Mouse (Mus musculus) retina, postnatal 1 day (tissue): ENCODE results near the gene Tubgcp2.

ENCODE experiments used
- DNase-seq: peaks from one replicate; pipeline ENCODE4 v3.0.0-alpha.2; 2012

The Tubgcp2 gene

DNA sequence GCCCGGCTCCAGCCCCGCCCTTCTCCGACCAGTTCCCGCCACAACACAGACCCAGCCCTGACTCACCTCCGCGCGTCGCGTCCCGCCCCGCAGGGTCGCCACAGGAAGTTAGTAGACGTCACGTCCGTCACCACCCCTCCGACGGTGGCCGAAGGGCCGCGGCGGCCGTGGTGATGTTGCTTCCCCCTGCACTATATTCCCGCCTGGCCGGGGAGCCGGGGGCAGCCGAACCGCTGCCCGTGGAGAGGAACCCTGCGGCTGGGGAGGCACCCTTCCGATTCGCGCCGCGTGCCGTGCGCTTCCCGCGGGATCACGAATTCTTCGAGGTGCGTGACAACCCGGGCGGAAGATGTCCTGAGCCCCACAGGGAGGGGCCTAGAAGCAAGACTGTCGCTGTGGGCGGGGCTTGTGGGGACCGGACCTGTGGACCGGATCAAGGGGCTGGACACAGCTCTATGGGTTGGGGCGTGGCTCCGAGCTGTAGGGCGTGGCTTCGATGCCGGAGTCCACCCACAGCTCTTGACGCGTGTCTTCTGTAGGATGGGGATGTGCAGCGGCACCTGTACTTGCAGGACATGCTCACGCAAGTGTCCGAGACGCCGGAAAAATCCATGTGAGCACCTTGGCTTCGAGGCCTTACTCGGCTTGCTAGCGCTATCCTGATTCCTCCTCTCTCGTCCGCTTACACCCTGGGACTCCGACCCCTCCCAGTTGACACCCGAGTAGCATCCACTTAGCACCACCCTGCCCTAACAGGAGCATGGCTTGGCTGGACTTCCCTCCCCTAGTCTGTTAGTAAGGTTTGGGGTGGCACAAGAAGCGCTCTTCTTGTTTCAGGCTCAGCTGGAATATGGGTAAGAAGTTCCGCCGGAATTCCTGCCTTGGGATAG, at the start of gene Tubgcp2, which contains the start of gene Zfp511:
Gene Tubgcp2, minus strand, starts transcription at position 389 of the 890 bp plus-strand sequence.
Gene Zfp511, plus strand, starts transcription at position 111 of the 890 bp plus-strand sequence.
- DNase-seq, result peak; percentile 96

DNA sequence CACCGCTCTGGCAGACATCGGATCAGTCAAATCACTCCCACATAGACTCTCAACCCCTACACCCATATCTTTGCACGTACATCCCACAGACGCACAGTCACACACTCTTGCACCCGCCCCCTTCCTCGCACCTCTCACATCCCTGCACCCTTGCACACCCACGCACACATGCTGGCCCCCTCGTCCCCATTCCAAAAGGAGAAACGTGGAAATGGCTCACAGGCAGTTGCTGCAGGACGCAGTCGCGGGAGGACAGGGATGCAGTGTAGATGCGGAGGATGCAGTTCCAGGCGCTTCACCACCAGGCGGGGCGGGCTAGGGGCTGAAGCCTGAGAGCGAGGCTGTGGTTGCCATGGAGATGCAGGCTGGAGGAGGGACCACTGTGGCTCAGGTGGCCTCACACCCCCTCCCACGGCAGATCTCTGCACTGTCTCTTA, 45.8 kb upstream of the Tubgcp2 start, which contains the start of gene Caly:
Gene Caly, minus strand, starts transcription at position 307 of the 437 bp plus-strand sequence.
- DNase-seq, result peak; percentile 88

DNA sequence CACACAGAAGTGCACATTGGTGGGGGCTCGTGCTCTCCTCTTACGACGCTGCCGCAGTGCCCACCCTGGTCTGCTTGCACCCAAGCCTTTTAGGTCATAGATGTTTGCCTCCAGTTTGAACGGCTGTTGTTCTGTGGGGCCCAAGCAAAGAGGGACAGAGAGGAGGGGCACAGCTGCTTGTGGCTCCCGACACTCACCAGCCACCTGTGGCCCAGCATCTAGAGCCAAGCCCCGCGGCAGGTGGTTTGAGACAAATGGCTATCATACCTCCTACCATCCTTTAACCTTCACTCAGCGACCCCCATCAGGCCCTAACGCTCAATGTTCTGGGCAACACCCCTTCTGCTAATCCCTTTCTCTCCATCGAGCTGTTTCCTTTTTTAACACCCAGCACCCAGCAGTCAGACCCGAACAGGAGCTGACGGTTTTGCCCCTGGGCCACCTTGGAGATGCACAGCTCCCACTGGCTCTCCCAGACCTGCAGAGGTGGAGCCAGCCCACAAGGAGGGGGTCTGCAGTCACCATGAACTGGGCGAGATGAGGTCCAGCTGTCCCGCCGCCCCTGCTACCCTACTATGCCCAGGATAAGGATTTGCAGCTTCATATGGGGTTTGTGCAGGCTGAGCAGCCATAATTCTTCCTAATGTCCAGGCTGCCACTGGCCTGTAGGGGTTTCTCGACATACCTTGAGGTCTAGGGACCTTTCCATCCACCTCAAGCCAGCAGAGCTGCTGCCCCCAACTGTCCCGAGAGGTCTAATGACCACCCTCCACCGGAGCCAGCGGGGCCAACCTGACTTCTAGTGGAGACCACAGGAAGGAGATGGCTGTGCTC, 45.2 kb upstream of the Tubgcp2 start:
- peak; percentile 33 for DNase-seq

DNA sequence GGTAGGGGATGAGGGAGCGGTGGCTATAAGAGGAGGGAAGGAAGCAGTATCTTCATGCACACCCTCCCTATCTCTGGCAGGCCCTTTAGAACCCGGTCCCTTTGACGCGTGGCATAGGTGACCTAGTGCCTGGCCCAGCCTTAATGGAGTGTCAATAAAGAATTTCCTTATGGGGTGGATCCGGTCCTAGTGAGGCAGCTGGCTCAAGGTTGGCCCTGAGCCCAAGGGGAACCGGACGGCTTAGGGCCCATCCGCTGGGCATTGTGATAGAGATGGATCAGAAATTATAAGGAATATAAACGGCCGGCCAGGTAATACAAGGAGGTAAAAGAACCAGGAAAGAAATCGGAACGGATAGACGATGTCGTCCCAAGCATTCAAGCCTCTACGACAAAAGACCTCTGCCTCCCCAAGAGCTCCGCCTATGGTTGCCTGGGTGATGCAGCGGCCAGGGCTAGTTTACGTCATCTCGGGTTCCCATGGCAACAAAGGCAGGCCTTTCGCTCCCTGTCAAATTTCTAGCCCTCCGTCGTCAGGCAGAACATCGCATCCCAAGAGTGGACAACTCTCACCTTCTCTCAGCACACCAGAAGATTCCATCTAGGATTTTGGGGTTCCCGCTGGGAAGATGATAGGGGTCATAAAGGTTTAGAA, 44.2 kb upstream of the Tubgcp2 start:
- DNase-seq, result peak; percentile 93

GRCm38 (mm10) chr7:140078711-140079110, 42.2 kb upstream of the Tubgcp2 start:
- DNase-seq, result peak; percentile 87

GRCm38 (mm10) chr7:140077698-140078097, 41.2 kb upstream of the Tubgcp2 start:
- DNase-seq, result no peak

DNA sequence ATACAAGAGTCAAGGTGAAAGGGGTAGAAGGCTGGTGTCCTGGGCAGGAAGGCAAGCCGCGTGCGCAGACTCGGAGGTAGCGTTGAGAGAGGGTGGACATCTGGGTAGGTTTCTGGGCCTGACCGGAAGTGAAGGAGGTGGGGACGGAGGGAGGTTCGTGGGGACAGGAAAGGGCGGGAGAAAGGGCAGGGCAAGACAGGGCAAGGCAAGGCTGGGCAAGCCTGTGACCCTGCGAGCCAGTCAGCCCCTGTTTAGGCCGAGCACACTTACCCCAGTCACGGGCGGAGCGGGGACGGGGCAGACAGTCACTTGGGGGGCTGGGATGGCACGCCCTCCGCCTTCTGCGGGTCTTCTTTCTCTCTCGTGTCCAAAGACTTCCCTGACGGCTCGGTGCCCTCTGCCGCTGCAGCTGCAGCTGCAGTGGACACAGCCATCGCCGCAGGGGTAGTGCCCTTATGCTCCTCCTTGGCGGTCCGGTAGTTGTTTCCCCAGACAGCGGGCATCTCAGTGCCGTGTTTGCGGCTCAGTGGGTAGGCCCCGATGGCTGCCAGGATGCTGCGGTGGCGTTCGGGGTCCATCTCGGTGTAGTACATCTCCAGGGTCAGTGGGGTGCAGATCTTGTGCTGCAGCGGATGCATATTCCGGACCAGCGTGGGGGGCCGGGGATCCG, 33.7 kb upstream of the Tubgcp2 start:
- DNase-seq, result peak; percentile 35

- no peak for DNase-seq
These were observed 30.9 kb upstream of the Tubgcp2 start for GRCm38 (mm10) chr7:140067397-140067796.

GRCm38 (mm10) chr7:140063092-140063491, 26.6 kb upstream of the Tubgcp2 start:
- DNase-seq, result peak; percentile 88

DNA sequence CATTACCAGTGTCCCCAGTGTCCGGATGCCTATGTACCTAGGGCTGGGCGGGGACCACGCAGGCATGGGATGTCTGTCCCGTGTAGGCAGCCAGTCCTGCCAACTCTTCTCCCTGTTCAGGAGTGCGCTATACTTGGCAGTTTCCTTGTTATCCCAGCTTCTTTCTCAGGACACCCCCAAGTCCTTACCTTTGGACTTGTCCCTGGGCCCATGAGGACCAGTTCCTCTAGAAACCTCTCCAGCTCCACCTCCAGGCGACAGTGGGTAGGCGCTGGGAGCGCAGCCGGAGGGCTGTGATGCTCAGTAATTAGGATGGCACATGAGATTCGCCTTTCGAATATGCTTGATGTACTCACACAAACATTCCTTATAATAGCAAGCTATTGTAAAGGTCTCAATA, 25.8 kb upstream of the Tubgcp2 start:
- peak; percentile 59 for DNase-seq

GRCm38 (mm10) chr7:140061832-140062130, 25.3 kb upstream of the Tubgcp2 start:
- no peak for DNase-seq

DNA sequence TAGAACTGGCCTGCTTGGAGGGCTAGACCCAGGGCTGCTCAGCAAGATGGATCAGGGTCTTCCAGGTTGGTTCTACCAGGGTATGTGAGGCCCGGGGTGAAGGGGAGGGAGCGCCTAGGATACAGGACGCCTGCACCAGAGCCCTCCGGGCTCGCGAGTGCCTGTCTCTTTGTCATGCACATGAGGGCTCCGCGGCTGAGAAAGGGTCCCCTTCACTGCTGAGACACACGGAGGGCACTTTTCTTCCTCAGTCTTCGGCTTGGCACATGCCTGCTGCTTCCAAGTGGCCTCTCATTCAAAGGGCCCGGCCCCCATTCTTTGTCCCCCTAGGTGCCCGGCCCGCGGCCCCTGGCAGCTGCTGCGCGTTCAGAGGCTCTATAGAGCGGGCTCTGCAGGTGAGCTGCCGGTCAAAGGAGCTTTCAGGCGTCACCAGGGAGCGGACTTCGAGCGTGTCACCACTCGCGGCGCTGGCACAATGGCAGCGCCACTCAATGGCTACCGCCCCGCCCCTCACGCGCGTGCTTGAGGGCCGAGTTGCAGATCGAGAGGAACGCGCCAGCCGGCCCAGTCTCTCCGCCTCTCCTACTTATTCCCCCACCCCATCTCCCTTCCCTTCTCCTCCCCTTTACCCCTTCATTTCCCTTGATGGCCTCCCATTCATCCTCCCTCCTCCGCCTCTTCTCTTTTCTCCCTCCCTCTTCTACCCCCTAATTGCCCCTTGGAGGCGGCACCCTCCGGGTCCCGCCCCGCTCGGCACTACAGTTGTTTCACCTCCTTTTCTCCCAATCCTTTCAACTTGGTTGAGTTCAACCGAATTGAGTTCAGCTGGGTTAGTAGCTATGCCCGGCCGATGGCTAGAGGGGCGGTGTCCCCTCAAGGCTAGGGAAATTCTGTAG, 24.7 kb upstream of the Tubgcp2 start:
- peak; percentile 79 for DNase-seq

- peak; percentile 78 for DNase-seq
These were observed 23.1 kb upstream of the Tubgcp2 start for GRCm38 (mm10) chr7:140059601-140060000.

DNA sequence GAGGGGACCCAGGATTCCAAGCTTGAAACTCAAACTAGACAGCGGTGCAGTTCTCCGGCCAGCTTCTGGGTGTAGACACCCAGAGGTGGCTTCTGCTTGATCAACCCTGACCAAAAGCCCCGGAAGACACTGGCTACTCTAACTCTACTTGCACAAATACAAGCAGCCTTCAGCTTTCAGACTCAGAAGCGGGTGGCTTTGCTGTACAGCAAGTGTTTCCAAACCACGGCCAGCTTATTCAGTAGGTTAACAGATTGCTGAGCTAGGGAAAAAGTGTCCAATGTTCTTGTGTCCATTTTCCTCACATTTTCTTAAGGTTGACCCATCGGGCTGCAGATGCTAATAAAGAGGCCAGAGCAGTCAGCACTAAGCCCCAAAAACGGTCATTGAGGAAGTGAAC, 22.1 kb upstream of the Tubgcp2 start:
- no peak for DNase-seq

DNA sequence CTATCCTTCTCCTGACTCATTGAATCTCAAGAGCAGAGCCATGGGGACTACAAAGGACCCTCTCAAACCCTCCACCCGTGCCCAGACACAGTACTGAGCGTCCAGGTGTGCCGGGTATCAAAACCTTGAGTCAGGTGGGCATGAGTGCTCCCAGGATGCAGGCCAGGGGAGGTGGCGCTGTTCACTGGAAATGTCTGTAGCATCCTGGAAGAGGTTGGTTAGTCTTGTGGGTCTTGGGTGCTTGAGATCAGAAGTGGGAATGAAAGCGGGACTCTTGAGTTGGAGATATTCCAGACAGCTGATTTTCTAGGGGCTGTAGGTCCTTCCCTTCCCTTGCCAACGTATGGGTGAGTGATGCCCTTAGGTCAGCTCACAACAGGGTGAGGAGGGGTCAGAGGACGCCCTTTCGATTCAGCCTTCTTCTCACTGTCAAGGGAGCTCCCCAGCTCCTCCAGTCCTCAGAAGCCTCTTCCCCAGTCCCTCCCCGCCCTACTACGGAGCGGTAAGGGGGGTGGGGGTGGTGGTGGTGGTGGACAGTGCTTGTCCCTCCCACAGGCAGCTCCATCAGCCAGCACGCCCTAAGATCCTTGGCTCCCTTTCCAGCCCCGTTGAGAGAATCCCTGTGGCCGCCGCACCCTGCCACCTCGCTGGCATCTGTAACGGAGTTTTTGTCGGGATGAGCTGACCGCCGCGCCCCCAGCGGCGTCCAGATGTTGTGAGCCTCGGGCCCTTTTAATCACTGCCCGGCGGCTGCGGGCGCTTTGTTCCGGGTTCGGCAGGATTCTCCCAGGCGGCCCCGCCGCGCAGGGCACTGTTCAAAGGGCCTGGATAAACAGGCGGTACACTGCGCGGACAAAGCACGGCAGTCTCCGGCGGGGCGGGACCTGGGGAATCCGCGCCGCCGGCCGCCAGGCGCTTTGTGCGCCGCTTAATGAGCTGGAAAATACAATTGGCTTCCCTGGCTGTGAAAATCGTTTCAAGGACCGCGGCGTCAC, 21.2 kb upstream of the Tubgcp2 start:
- DNase-seq, result peak; percentile 93

DNA sequence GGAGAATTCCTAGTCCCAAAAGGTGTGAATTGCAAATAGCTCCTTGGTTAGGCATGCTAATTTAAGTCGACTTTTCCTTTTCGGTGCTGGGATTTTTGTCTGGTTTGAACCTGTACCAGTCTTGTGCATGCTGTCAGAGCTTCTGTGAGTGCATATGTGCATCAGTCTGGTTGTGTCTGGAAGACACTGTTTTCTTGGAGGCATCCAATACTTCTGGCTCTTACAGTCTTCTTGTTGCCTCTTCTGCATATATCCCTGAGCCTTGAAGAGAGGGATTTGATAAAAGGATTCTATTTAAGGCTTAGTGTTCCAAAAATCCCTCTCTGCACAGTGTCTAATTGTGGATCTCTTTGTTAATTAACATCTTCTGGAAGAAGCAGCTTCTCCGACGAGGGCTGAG, 17.7 kb upstream of the Tubgcp2 start:
- DNase-seq, result no peak

DNA sequence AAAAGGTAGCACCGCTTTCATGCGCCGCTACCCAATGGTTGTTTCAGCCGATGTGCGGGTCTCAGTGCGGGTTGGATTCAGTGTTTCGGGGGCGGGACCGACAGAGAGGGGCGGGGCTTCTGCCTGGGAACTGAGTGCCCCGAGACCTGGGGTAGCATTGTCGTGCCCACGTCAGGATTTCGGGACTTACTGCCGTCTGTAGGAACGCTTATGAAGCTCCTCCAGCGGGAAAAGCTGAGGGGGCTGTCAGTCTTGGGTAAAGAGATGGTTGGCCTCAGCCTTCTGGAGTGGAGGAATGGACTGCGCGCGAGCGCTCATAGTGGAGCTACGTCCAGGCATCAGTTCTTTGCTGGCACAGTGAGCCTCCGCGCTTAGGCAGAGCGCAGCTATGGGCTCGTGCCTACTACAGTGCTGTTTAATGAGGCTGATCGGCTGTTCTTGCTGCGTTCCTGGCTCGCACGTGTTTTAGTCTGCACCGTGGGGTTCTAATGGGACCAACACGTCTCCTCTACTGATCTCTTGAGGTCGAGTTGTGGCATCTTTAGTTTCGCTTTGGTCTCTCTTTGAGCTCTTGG, 12.7 kb upstream of the Tubgcp2 start:
- DNase-seq, result peak; percentile 63

DNA sequence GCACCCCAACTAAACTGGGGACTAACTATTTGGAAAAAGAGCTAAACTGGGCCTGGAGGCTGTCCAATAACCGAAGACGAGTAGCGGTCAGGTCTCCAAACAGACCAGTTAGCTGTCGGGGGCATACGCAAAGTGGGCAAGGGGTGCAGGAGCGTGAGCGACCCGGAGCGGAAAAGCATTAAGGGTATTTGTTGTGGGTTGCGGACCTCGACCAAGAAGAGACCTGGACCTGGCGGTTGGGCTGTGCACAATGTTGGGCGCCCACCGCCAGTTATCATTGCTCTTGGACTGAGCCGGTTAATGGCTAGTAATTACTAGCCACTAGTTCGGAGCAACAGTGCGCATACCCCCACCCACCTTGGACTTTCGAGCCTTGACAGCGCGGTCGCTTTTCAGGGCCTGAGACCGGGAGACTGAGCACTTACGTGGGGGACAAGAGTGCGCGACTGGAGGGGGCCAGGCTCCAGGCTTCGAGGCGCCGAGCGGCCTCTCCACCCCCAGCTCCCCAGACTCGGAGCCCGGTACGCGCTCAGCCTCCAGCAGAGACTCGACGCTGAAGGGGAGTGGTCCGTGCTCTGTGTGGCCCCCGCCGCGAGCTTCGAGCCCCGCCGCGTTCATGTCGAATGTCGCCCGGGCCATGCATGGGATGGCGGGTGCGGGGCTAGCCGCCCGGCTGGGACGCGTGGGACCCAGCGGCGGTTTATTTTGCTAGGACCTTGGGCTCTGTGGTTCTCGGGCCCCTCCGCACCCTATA, 12.1 kb upstream of the Tubgcp2 start, which contains the start of gene Msx3:
Gene Msx3, minus strand, starts transcription at position 729 of the 754 bp plus-strand sequence.
- DNase-seq, result peak; percentile 21

DNA sequence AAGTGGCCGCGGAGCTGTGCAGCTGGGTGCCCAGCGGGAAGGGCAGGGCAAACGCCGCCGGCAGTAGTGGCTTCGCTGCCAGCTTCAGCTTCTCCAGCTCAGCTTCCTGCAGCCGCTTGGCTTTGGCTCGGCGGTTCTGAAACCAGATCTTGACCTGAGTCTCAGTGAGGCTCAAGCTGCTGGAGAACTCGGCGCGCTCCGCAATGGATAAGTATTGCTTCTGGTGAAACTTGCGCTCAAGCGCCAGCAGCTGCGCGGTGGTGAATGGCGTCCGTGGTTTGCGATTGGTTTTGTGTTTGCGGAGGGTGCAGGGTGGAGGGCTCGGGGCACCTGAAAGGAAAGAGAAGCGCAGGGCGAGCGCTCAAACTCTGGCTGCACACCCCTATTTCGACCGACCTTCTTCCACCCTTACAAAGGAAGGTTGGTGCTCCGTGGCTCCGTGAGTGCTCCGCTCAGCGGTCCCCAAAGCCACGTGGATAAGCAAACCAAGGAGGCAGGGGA, 11.4 kb upstream of the Tubgcp2 start:
- DNase-seq, result peak; percentile 25
